Mouse (Mus musculus) kidney, adult 2 months (tissue): ENCODE measurements at regions not wholly inside any gene's neighbourhood (a gene's known extent, or its start where the extent isn't known, plus 50 kb on each side); places are given as distances from the start of the nearest gene placed in this dataset.
A peak's percentile ranks its signal among the peaks of the same experiment; 100 is the strongest.

ENCODE experiments used
- DNase-seq: peaks from one replicate; pipeline ENCODE4 v3.0.0; 2021
- H3K27ac ChIP-seq: fragments of 200-500 bp; 2 replicates; pipeline ENCODE4 v1.5.1; 2012; ENCODE audit warnings: low read depth, low read length, control low read depth, inconsistent platforms; ENCODE audit not compliant: insufficient read depth
- H3K27me3 ChIP-seq: fragments of 200-500 bp; replicated peaks from 2 replicates; pipeline ENCODE4 v1.6.1; 2012; ENCODE audit warnings: mild to moderate bottlenecking, moderate library complexity, low read length, inconsistent platforms; ENCODE audit not compliant: control insufficient read depth, insufficient read depth
- H3K36me3 ChIP-seq: fragments of 200-500 bp; 2 replicates; pipeline ENCODE4 v1.6.1; 2012; ENCODE audit warnings: mild to moderate bottlenecking, moderate library complexity, low read length, inconsistent platforms; ENCODE audit not compliant: control insufficient read depth, insufficient read depth
- H3K4me1 ChIP-seq: fragments of 200-500 bp; 2 replicates; pipeline ENCODE4 v1.6.1; 2011; ENCODE audit warnings: low read length; ENCODE audit not compliant: control insufficient read depth, insufficient read depth
- H3K4me3 ChIP-seq: fragments of 200-500 bp; 2 replicates; pipeline ENCODE4 v1.5.1; 2011; ENCODE audit warnings: mild to moderate bottlenecking, low read depth, low read length, control low read depth; ENCODE audit not compliant: insufficient read depth
- CTCF ChIP-seq: fragments of 200-500 bp; conservative IDR thresholded peaks from 2 replicates; pipeline ENCODE4 v1.5.1; 2011; ENCODE audit warnings: low read depth, mild to moderate bottlenecking, control low read depth, low read length, moderate library complexity, mixed read lengths; ENCODE audit not compliant: insufficient read depth, insufficient read length
- POLR2A ChIP-seq: fragments of 200-500 bp; IDR thresholded peaks from one replicate; pipeline ENCODE4 v1.6.1; 2011; ENCODE audit warnings: low read depth, low read length, control low read depth
- WGBS: fragments of 180-500 bp; shearing (Covaris S2); methylation state at CpG from one replicate; pipeline ENCODE4 v1.1.7; 2018; 5-methylcytosine and 5-hydroxymethylcytosine counted together

GRCm38 (mm10) chr9:61048576-61048975 is 254.2 kb downstream of the Uaca start:
- no peak overlapping the region for H3K27ac ChIP-seq
- no peaks in the 10 kb centered on the region for H3K4me1 ChIP-seq
- TF ChIP-seq POLR2A: no peak
- TF ChIP-seq CTCF: no peak
- no peak overlapping the region for H3K4me3 ChIP-seq
- no peaks in the 10 kb centered on the region for H3K27me3 ChIP-seq
- WGBS: 56% methylated on average over 15 of the region's 15 CpGs
- DNase-seq: peak; percentile 48
- no peaks in the 10 kb centered on the region for H3K36me3 ChIP-seq

GRCm38 (mm10) chr9:61052621-61053020 is 258.3 kb downstream of the Uaca start:
- no peak for DNase-seq
- WGBS: 84% methylated on average over 12 of the region's 12 CpGs
- Histone ChIP-seq H3K4me1 (no peaks in the 10 kb centered on the region), H3K4me3 (no peak overlapping the region), H3K27ac (no peak overlapping the region), H3K36me3 (no peaks in the 10 kb centered on the region), H3K27me3 (no peaks in the 10 kb centered on the region)
- no peak for TF ChIP-seq CTCF

- DNase-seq: peak; percentile 77
- H3K4me1 ChIP-seq: no peaks in the 10 kb centered on the region
- no peaks in the 10 kb centered on the region for H3K27me3 ChIP-seq
- no peak overlapping the region for H3K4me3 ChIP-seq
- H3K36me3 ChIP-seq: no peaks in the 10 kb centered on the region
- no peak overlapping the region for H3K27ac ChIP-seq
- TF ChIP-seq CTCF (peak; percentile 34; the same call in 1 of the 2 replicates), POLR2A (no peak)
- WGBS: 23% methylated on average over 3 of the region's 3 CpGs
Measured at GRCm38 (mm10) chr9:61054427-61054826, 260.1 kb downstream of the Uaca start.

- Histone ChIP-seq H3K27me3 (no peaks in the 10 kb centered on the region), H3K27ac (no peak overlapping the region), H3K36me3 (no peaks in the 10 kb centered on the region), H3K4me3 (no peak overlapping the region), H3K4me1 (no peaks in the 10 kb centered on the region)
- TF ChIP-seq CTCF (no peak), POLR2A (no peak)
- 81% methylated on average over 3 of the region's 3 CpGs for WGBS
- DNase-seq: no peak
Measured at GRCm38 (mm10) chr9:61055392-61055791, 261.1 kb downstream of the Uaca start.

GRCm38 (mm10) chr9:61055928-61056730 is 261.8 kb downstream of the Uaca start:
- H3K4me3 ChIP-seq: no peak overlapping the region
- DNase-seq: no peak
- H3K27ac ChIP-seq: no peak overlapping the region
- H3K27me3 ChIP-seq: no peaks in the 10 kb centered on the region
- TF ChIP-seq POLR2A: no peak
- TF ChIP-seq CTCF: no peak
- H3K36me3 ChIP-seq: no peaks in the 10 kb centered on the region
- H3K4me1 ChIP-seq: no peaks in the 10 kb centered on the region
- WGBS: 78% methylated on average over 15 of the region's 15 CpGs

- 30% methylated on average over 10 of the region's 10 CpGs for WGBS
- DNase-seq: no peak
- no peak overlapping the region for H3K27ac ChIP-seq
- no peaks in the 10 kb centered on the region for H3K4me1 ChIP-seq
- no peaks in the 10 kb centered on the region for H3K27me3 ChIP-seq
- H3K4me3 ChIP-seq: no peak overlapping the region
- no peaks in the 10 kb centered on the region for H3K36me3 ChIP-seq
- TF ChIP-seq POLR2A: no peak
- TF ChIP-seq CTCF: no peak
Measured at GRCm38 (mm10) chr9:61056731-61057270, 262.5 kb downstream of the Uaca start.

GRCm38 (mm10) chr9:61059225-61059624 is 264.9 kb downstream of the Uaca start:
- Histone ChIP-seq H3K4me3 (no peak overlapping the region), H3K27me3 (no peaks in the 10 kb centered on the region), H3K36me3 (no peaks in the 10 kb centered on the region), H3K4me1 (no peaks in the 10 kb centered on the region), H3K27ac (no peak overlapping the region)
- TF ChIP-seq POLR2A: no peak
- 0 out of 2 replicates have a peak, but pooled peaks have one; percentile 9 for TF ChIP-seq CTCF
- no peak for DNase-seq
